Mouse (Mus musculus): Measurements from ENCODE around the gene Zic1.

DNA sequence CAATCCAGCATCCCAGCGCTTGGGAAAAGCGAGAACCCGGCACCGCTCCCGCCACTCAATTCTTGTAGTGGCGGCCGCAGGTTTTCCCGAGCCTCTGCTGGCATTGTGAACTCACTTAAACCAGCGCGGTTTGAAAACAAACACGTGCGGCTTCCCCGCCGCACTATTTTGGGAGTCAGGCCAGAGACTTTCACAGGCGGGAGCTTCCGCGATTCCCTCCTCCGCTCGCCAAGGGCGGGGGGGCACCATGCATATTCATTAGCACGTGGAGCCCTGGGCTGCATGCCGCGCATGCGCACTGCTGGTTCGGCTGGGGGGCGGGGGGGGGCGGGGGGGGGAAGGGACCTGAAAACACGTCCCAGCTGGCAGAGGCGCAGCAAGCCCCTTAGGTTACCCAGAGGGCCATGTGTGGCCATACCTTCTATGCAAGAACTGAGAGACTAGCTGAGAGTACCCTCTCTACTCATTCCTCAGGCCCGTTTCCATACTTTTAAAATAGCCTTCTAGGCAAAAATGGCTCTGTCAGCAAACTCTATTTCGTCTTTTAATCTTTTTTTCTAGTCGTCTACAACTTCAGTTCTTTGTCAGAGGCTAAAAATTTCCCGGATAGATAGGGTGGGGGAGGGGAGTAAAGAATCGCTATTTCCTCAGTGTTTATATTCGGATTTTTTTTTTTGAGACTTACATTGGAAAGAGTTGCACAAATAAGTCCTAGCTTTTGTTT lies 9.8 kb downstream of the Zic1 start:
- no peak for TF ChIP-seq POLR2A (IDR thresholded peaks at IDR 0.05; ENCODE audit: low read depth, low read length)
- TF ChIP-seq CTCF (IDR thresholded peaks at IDR 0.05; ENCODE audit: extremely low read depth, insufficient read depth, insufficient read length, insufficient replicate concordance): no peak

Data from spleen, adult 2 months (tissue).